Mouse (Mus musculus) inflammation-experienced regulatory T-cells, adult 6 months (primary cell): ENCODE data around the gene Nog. TPM values are rescaled to one million over a fixed set of nuclear protein-coding genes. Genes with fewer than 3 reads are reported as not detected.

Experiments
- ATAC-seq: one replicate; pipeline ENCODE4 v1.8.0; 2017
- polyA plus RNA-seq, 3 experiments: library from polyadenylated mRNA; unstranded; fragments of 100-300 nt; shearing (Covaris generic); gene quantifications; one replicate each; pipeline ENCODE4 v1.2.1; 2017

The Nog gene
- polyA plus RNA-seq, 3 experiments from 2014 or later: not detected

- no peak for ATAC-seq
These were observed 37.1 kb downstream of the Nog start for GRCm38 (mm10) chr11:89265080-89265479.

GRCm38 (mm10) chr11:89259338-89259915 is 42.7 kb downstream of the Nog start:
- ATAC-seq: no peak

- ATAC-seq: no peak
These were observed 44.2 kb downstream of the Nog start for GRCm38 (mm10) chr11:89257893-89258292.

GRCm38 (mm10) chr11:89253973-89254372 is 48.2 kb downstream of the Nog start:
- ATAC-seq: no peak

Other genes starting within 250 kb of the Nog start
- gene Dgke, start 235.5 kb downstream of the Nog start, polyA plus RNA-seq: 1 to 10 TPM; 3.8 to 7.0 (median 3.9) TPM
- not detected for gene Gm525, start 228.5 kb downstream of the Nog start, polyA plus RNA-seq